Mouse (Mus musculus): ENCODE measurements around the gene Gm21958.

DNA sequence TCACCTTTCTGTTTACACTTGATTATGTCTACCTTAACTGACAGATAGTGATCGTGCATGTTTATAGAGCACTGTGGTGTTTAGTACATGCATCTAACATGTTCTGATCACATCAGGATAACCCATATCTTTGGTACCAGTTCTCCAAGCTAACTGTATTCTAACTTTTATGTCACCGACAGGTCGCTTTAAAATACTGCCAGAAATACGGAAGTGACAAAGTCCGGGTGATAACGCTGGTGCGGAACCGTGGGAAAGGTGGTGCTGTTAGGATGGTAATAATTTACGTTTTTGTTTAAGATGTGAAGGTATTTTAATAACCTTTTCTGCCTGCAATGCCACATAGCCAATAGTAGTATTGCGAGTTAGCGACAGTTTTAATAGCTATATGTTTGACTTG is 27.8 kb upstream of the Gm21958 start:
- TF ChIP-seq MAX (IDR thresholded peaks at IDR 0.05) (no peak), CTCF (IDR thresholded peaks at IDR 0.05; ENCODE audit: control insufficient read depth, insufficient read depth, insufficient read length) (no peak), CEBPB (IDR thresholded peaks at IDR 0.05; ENCODE audit: low read depth) (no peak), MYOG (IDR thresholded peaks at IDR 0.05; ENCODE audit: control insufficient read depth, extremely low read depth, insufficient read length) (no peak), FOSL1 (IDR thresholded peaks at IDR 0.05; ENCODE audit: insufficient read depth, low read length, poor library complexity, severe bottlenecking) (no peak), MYOD1 (IDR thresholded peaks at IDR 0.05; ENCODE audit: control insufficient read depth, insufficient read length, low read depth) (no peak), USF1 (IDR thresholded peaks at IDR 0.05; ENCODE audit: low read depth) (no peak)
